Mouse (Mus musculus): Measurements from ENCODE around the gene Fam122a. TPM values are rescaled to one million over a fixed set of nuclear protein-coding genes. Genes with fewer than 3 reads are reported as not detected.

Fam122a gene
- polyA plus RNA-seq, 1 experiment: 21.3 TPM

DNA sequence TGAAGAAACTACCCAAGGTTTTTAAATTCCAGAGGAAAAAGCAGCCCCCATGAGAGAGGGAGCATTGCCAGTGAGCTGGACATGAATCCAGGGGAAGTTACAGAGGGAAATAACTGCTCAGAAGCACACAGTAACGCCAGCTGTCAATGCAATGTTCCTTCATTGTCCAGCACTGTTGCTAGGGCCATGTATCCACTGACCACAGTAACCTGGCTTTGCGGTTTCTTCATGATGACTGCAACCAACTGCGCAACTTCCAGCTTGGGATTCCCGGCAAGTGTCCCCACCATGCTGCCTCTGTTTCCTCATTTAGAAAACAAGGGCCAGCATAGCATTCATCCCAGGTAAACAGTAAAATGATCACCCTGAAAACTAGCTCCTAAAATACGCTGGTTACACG lies 5.6 kb downstream of the Fam122a start:
- Histone ChIP-seq H3K36me3 (ENCODE audit: control insufficient read depth, insufficient read depth, low read length) (no peaks in the 10 kb centered on the region), H3K4me3 (ENCODE audit: control insufficient read depth, low read depth, low read length) (no peak overlapping the region), H3K4me1 (ENCODE audit: control insufficient read depth, insufficient read depth, low read length) (peaks cover 2% of the 10 kb centered on the region; the same call in 1 of the 2 replicates), H3K27me3 (ENCODE audit: control insufficient read depth, insufficient read depth, low read length) (no peaks in the 10 kb centered on the region), H3K27ac (ENCODE audit: control insufficient read depth, insufficient read depth, low read depth, low read length) (no peak overlapping the region)
- no peak for TF ChIP-seq POLR2A (IDR thresholded peaks at IDR 0.05; ENCODE audit: control insufficient read depth, low read depth, low read length)
- no peak for TF ChIP-seq CTCF (IDR thresholded peaks at IDR 0.05; ENCODE audit: control insufficient read depth, insufficient read depth, insufficient replicate concordance, low read depth, low read length)

- Histone ChIP-seq H3K36me3 (ENCODE audit: control insufficient read depth, insufficient read depth, low read length) (no peaks in the 10 kb centered on the region), H3K27me3 (ENCODE audit: control insufficient read depth, insufficient read depth, low read length) (no peaks in the 10 kb centered on the region), H3K4me1 (ENCODE audit: control insufficient read depth, insufficient read depth, low read length) (0 out of 2 replicates have a peak, but pooled peaks cover 2% of the 10 kb centered on the region), H3K27ac (ENCODE audit: control insufficient read depth, insufficient read depth, low read depth, low read length) (no peak overlapping the region), H3K4me3 (ENCODE audit: control insufficient read depth, low read depth, low read length) (no peak overlapping the region)
- TF ChIP-seq POLR2A (IDR thresholded peaks at IDR 0.05; ENCODE audit: control insufficient read depth, low read depth, low read length) (no peak), CTCF (IDR thresholded peaks at IDR 0.05; ENCODE audit: control insufficient read depth, insufficient read depth, insufficient replicate concordance, low read depth, low read length) (no peak)
Observed at GRCm38 (mm10) chr19:24469216-24469615, 7.9 kb downstream of the Fam122a start.

DNA sequence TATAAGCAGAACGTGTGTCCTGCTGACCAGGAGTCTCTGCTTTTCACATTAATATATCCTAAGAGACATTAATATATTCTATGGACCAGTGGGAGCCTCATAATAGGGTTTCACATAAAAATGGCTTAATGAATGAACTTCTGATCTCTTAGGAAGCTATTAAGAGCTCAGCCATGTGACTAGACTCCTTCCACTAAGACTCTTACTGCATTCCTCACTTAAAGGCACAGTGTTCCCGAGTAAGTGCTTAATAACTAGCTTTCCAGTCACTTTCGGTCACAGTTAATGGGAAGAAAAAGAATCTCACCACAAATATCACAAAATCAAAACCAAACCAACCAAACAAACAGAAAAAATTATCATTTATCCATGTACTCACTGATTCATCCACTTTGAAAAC lies 8.5 kb downstream of the Fam122a start:
- H3K4me3 ChIP-seq (ENCODE audit: control insufficient read depth, low read depth, low read length): no peak overlapping the region

GRCm38 (mm10) chr19:24463011-24463410 lies 14.1 kb downstream of the Fam122a start:
- Histone ChIP-seq H3K36me3 (ENCODE audit: control insufficient read depth, insufficient read depth, low read length) (no peaks in the 10 kb centered on the region), H3K4me3 (ENCODE audit: control insufficient read depth, low read depth, low read length) (no peak overlapping the region), H3K27ac (ENCODE audit: control insufficient read depth, insufficient read depth, low read depth, low read length) (no peak overlapping the region), H3K4me1 (ENCODE audit: control insufficient read depth, insufficient read depth, low read length) (0 out of 2 replicates have a peak, but pooled peaks cover 2% of the 10 kb centered on the region), H3K27me3 (ENCODE audit: control insufficient read depth, insufficient read depth, low read length) (no peaks in the 10 kb centered on the region)
- no peak for TF ChIP-seq POLR2A (IDR thresholded peaks at IDR 0.05; ENCODE audit: control insufficient read depth, low read depth, low read length)
- no peak for TF ChIP-seq CTCF (IDR thresholded peaks at IDR 0.05; ENCODE audit: control insufficient read depth, insufficient read depth, insufficient replicate concordance, low read depth, low read length)

More for the DNA sequence above, 8.5 kb downstream of the Fam122a start:
- TF ChIP-seq POLR2A (IDR thresholded peaks at IDR 0.05; ENCODE audit: control insufficient read depth, low read depth, low read length): no peak
- no peak for TF ChIP-seq CTCF (IDR thresholded peaks at IDR 0.05; ENCODE audit: control insufficient read depth, insufficient read depth, insufficient replicate concordance, low read depth, low read length)
- H3K36me3 ChIP-seq (ENCODE audit: control insufficient read depth, insufficient read depth, low read length): no peaks in the 10 kb centered on the region
- 0 out of 2 replicates have a peak, but pooled peaks cover 2% of the 10 kb centered on the region for H3K4me1 ChIP-seq (ENCODE audit: control insufficient read depth, insufficient read depth, low read length)
- no peaks in the 10 kb centered on the region for H3K27me3 ChIP-seq (ENCODE audit: control insufficient read depth, insufficient read depth, low read length)
- no peak overlapping the region for H3K27ac ChIP-seq (ENCODE audit: control insufficient read depth, insufficient read depth, low read depth, low read length)

DNA sequence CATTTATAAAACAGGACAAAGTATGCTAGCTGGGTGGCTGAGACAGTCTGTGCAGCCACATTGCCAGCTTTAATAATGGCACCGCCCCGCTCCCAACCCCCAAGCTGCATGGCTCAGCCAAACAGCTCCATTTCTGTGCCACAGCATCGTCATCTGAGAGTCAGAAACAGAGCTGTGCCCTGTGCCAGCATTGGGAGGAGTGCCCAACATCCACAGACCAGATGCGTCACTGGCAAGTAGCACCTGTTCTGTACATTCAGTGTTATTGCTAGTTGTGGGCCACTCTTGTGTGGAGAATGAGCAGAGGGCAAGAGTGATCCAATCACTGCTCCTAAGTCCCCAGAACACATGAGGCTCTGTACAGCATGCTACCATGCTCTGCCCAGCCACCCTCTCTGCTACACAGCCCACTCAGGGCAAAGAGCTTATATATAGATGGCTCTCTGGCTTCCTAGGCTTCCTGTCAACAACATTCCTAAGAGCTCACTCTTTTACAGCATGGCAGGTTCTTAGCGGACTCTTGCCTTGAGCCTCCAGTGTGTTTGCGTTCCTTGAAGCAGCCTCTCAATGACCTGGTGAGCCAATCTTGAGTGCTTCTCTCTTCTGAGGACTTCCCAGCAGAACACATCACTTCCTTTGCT lies 20.4 kb downstream of the Fam122a start:
- TF ChIP-seq CTCF (IDR thresholded peaks at IDR 0.05; ENCODE audit: control insufficient read depth, insufficient read depth, insufficient replicate concordance, low read depth, low read length) (no peak), POLR2A (IDR thresholded peaks at IDR 0.05; ENCODE audit: control insufficient read depth, low read depth, low read length) (no peak)
- Histone ChIP-seq H3K4me1 (ENCODE audit: control insufficient read depth, insufficient read depth, low read length) (no peaks in the 10 kb centered on the region; the same call in 1 of the 2 replicates), H3K4me3 (ENCODE audit: control insufficient read depth, low read depth, low read length) (no peak overlapping the region), H3K27ac (ENCODE audit: control insufficient read depth, insufficient read depth, low read depth, low read length) (no peak overlapping the region), H3K27me3 (ENCODE audit: control insufficient read depth, insufficient read depth, low read length) (no peaks in the 10 kb centered on the region), H3K36me3 (ENCODE audit: control insufficient read depth, insufficient read depth, low read length) (no peaks in the 10 kb centered on the region)

DNA sequence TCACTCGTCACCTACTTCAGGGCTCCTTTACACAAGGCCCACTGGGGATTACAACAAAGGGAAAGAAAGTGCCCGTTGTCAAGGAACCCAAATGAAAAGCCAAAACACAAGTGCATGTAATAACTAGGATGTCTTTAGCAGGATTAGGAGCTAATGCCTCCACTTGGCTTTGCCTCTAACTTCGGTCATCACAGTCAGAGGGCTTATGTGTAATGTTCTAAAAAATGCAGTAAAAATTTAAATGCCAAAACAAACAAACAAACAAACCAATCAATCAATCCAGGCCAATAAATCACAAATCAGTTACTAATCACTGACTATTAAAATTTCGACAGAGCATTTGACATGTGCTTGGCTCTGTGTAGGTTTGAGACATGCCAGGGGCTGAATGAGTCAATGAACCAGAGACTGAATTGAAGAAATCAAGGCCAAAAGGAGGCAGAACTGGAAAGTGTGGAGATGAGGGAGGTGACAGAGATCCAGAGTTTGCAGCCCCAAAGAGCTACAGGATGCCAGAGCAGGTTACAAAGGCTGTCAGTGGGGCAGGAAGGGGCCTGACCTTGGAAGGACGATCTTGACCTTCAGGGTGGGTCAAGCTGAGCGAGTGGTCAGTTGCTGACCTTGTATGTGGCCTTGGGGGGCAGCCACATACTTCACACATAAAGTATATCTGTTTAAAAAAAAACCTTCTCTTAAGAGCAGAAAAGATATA lies 21.8 kb downstream of the Fam122a start:
- TF ChIP-seq POLR2A (IDR thresholded peaks at IDR 0.05; ENCODE audit: control insufficient read depth, low read depth, low read length): no peak
- TF ChIP-seq CTCF (IDR thresholded peaks at IDR 0.05; ENCODE audit: control insufficient read depth, insufficient read depth, insufficient replicate concordance, low read depth, low read length): no peak
- no peaks in the 10 kb centered on the region for H3K36me3 ChIP-seq (ENCODE audit: control insufficient read depth, insufficient read depth, low read length)

GRCm38 (mm10) chr19:24454451-24454850 lies 22.7 kb downstream of the Fam122a start:
- Histone ChIP-seq H3K4me3 (ENCODE audit: control insufficient read depth, low read depth, low read length) (no peak overlapping the region), H3K27me3 (ENCODE audit: control insufficient read depth, insufficient read depth, low read length) (no peaks in the 10 kb centered on the region), H3K27ac (ENCODE audit: control insufficient read depth, insufficient read depth, low read depth, low read length) (no peak overlapping the region), H3K36me3 (ENCODE audit: control insufficient read depth, insufficient read depth, low read length) (no peaks in the 10 kb centered on the region), H3K4me1 (ENCODE audit: control insufficient read depth, insufficient read depth, low read length) (no peaks in the 10 kb centered on the region; the same call in 1 of the 2 replicates)
- TF ChIP-seq CTCF (IDR thresholded peaks at IDR 0.05; ENCODE audit: control insufficient read depth, insufficient read depth, insufficient replicate concordance, low read depth, low read length): no peak
- no peak for TF ChIP-seq POLR2A (IDR thresholded peaks at IDR 0.05; ENCODE audit: control insufficient read depth, low read depth, low read length)

More for the DNA sequence above, 21.8 kb downstream of the Fam122a start:
- Histone ChIP-seq H3K4me3 (ENCODE audit: control insufficient read depth, low read depth, low read length) (no peak overlapping the region), H3K27ac (ENCODE audit: control insufficient read depth, insufficient read depth, low read depth, low read length) (no peak overlapping the region), H3K27me3 (ENCODE audit: control insufficient read depth, insufficient read depth, low read length) (no peaks in the 10 kb centered on the region), H3K4me1 (ENCODE audit: control insufficient read depth, insufficient read depth, low read length) (no peaks in the 10 kb centered on the region; the same call in 1 of the 2 replicates)

Data from testis, adult 2 months (tissue).